Mouse (Mus musculus): ENCODE measurements around the gene Twsg1.

DNA sequence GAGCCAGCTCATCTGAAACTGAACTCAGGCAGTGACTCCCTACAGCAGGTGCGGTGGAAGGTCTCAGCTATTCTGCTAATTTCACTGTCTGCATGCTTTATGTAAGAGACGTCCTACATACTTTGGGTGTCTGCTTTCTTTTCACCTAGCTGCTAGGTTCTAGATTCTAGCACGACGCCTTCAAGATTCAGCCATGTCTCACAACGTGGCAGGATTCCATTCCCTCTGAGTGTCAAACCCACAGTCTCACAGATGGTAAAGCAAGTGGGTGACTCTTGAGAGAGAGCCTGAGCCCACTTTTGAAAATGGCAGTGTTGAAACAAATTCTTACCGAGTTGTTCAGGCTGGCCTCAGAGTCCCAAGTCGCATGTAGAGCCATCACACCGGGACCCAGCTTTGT is 47.2 kb downstream of the Twsg1 start:
- no peak for TF ChIP-seq ZKSCAN1 (IDR thresholded peaks at IDR 0.05; ENCODE audit: low read depth, low read length)
- TF ChIP-seq POLR2A (IDR thresholded peaks at IDR 0.05; ENCODE audit: control insufficient read depth in 1 of 2, insufficient read depth in 1 of 2, low read depth in 1 of 2, low read length in 2 of 2, poor library complexity in 1 of 2) = no peak
- TF ChIP-seq SMC3 (IDR thresholded peaks at IDR 0.05; ENCODE audit: low read depth, low read length) = no peak
- no peak for TF ChIP-seq CTCF (IDR thresholded peaks at IDR 0.05 in 2 of 3, conservative IDR thresholded peaks at IDR 0.05 in 1 of 3; ENCODE audit: control insufficient read depth in 1 of 3, insufficient read depth in 1 of 3, low read depth in 2 of 3, low read length in 3 of 3, poor library complexity in 1 of 3, severe bottlenecking in 1 of 3)
- TF ChIP-seq MYC (IDR thresholded peaks at IDR 0.05; ENCODE audit: low read depth, low read length) = no peak
- no peak for TF ChIP-seq ELF1 (IDR thresholded peaks at IDR 0.05; ENCODE audit: low read depth, low read length)
- no peak for TF ChIP-seq TBP (IDR thresholded peaks at IDR 0.05; ENCODE audit: low read depth, low read length)
- TF ChIP-seq GATA1 (IDR thresholded peaks at IDR 0.05; ENCODE audit: low read depth, low read length) = no peak
- TF ChIP-seq EP300 (IDR thresholded peaks at IDR 0.05; ENCODE audit: low read depth in 1 of 2, low read length in 2 of 2) = no peak
- no peak for TF ChIP-seq USF2 (IDR thresholded peaks at IDR 0.05; ENCODE audit: borderline replicate concordance in 1 of 2, insufficient read depth in 1 of 2, low read depth in 1 of 2, low read length in 2 of 2)
- TF ChIP-seq POLR2AphosphoS2 (IDR thresholded peaks at IDR 0.05; ENCODE audit: low read length) = no peak
- no peak for TF ChIP-seq ETS1 (IDR thresholded peaks at IDR 0.05; ENCODE audit: low read depth, low read length)
